7 mouse cellular contexts compared by ENCODE assay signal in the genomic region with DNA sequence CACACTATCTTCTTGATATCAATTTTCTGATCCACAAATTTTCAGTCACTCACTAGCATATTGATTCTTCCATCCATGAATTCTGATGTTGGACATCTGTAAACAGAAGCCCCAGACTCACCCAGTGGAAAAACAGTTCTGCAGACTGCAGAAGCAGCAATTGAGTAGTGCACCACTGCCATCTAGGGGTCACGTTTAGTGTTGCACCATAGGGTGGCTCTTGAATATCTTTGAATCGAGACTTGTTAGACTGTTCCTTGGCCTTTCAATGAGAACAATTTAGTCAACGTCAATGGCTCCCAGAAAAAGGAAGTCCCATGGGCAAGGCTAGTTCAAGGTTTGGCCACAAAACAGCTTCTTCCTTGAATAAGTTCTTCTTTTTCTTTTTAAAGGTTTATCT.
DNase-seq lines count a peak whose midpoint lies in the region; TF ChIP-seq lines count a peak whose summit lies in the region.
"Not testable (repeated sequence)": the region's sequence is repeated elsewhere in the genome, so short reads cannot be mapped to it uniquely, and the experiment has no call there.

No protein-coding gene starts in this region.

- TF ChIP-seq CTCF in left cerebral cortex, adult 2 months (IDR thresholded peaks at IDR 0.05): peak; percentile 50

- H3K4me3 ChIP-seq in left cerebral cortex, adult 2 months: not testable (repeated sequence)

- not testable (repeated sequence) for H3K27ac ChIP-seq in left cerebral cortex, adult 2 months

- intact Hi-C loops in left cerebral cortex, adult 2 months (cut with DNase I): not testable (repeated sequence)

- DNase-seq in cerebellum, adult 18-20 months: peak; percentile 1 to 8
- DNase-seq in gastrocnemius, adult 18-20 months (ENCODE audit: low spot score): peak; percentile 1
- peak; percentile 25 for DNase-seq in heart, postnatal 4 days
- peak; percentile 49 to 51 for DNase-seq in kidney, postnatal 4 days
- DNase-seq in left cerebral cortex, adult 2 months (ENCODE audit: extremely low spot score in 1 of 2, low spot score in 2 of 2): peak; percentile 11 to 12
- DNase-seq in lung, postnatal 36 days: peak; percentile 49
- DNase-seq in testis, postnatal 14 days (ENCODE audit: low spot score): peak; percentile 4
